Comparison of ENCODE assay signal across 8 mouse cellular contexts in the genomic region with DNA sequence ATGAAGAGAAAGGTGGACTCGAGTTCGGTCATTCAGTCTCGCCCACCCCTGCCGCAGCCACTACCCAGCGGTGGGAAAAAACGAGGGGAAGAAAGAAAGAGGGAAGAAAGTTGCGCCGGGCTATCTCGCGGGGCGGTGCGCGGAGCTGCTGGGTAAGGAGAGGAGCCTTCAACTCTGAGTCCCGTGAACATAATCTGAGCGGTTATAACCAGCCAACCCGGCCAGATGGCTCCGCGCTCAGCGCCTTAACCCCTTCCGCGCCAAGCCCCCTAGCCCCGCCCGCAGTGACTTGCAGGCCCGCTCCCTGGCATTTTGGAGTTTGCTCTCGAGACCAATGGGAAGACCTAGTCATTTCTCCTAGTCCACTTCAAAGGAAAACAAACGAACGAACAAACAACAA. TPM values are rescaled to one million over a fixed set of nuclear protein-coding genes. Genes with fewer than 3 reads are reported as not detected.
DNase-seq lines count a peak whose midpoint lies in the region; ATAC-seq lines count a peak whose summit lies in the region.

No protein-coding gene starts in this region.

- H3K4me2 ChIP-seq in kidney, embryonic 15.5 days: peak overlapping the region; percentile 92
- H3K4me2 ChIP-seq in midbrain, embryonic 15.5 days: peak overlapping the region; percentile 61

- peak overlapping the region; percentile 60 for H3K4me3 ChIP-seq in kidney, embryonic 15.5 days (replicated peaks)
- peak overlapping the region; percentile 34 for H3K4me3 ChIP-seq in midbrain, embryonic 15.5 days

- H3K9ac ChIP-seq in kidney, embryonic 15.5 days: peak overlapping the region; percentile 58
- peak overlapping the region; percentile 6; the same call in 1 of the 2 replicates for H3K9ac ChIP-seq in midbrain, embryonic 15.5 days

- peak overlapping the region; percentile 83 for H3K27ac ChIP-seq in kidney, embryonic 15.5 days
- no peak overlapping the region for H3K27ac ChIP-seq in midbrain, embryonic 15.5 days

- peak; percentile 20 for DNase-seq in adrenal gland, postnatal 25 days
- DNase-seq in adrenal gland, adult (ENCODE audit: inconsistent age in 2 of 2, low spot score in 1 of 2): no peak
- peak; percentile 57 for DNase-seq in cerebellum, adult 9-11 months
- DNase-seq in heart, adult 18-20 months: peak; percentile 48 to 66
- DNase-seq in c-Kit-positive CD71-positive TER-119-positive erythroid progenitor cells, embryonic 14.5 days (ENCODE audit: low spot score): no peak
- DNase-seq in right cerebral cortex, postnatal 36 days (ENCODE audit: low spot score in 2 of 2): no peak

- WGBS in kidney, embryonic 15.5 days: 1% methylated on average over 27 of the region's 27 CpGs
- WGBS in midbrain, embryonic 15.5 days: 1% methylated on average over 27 of the region's 27 CpGs

- 0 out of 2 replicates have a peak, but pooled peaks cover 11% of the 10 kb centered on the region for H3K27me3 ChIP-seq in kidney, embryonic 15.5 days
- H3K27me3 ChIP-seq in midbrain, embryonic 15.5 days (replicated peaks): peaks cover 59% of the 10 kb centered on the region

- H3K36me3 ChIP-seq in kidney, embryonic 15.5 days: no peaks in the 10 kb centered on the region
- no peaks in the 10 kb centered on the region for H3K36me3 ChIP-seq in midbrain, embryonic 15.5 days (replicated peaks)

- no peaks in the 10 kb centered on the region for H3K9me3 ChIP-seq in kidney, embryonic 15.5 days (replicated peaks)
- no peaks in the 10 kb centered on the region for H3K9me3 ChIP-seq in midbrain, embryonic 15.5 days

- H3K4me1 ChIP-seq in kidney, embryonic 15.5 days: peaks cover 75% of the 10 kb centered on the region
- peaks cover 41% of the 10 kb centered on the region for H3K4me1 ChIP-seq in midbrain, embryonic 15.5 days

- 0 out of 2 replicates have a peak, but pooled peaks have one; percentile 41 for ATAC-seq in kidney, embryonic 15.5 days (replicated peaks; ENCODE audit: low FRiP score)
- no peak for ATAC-seq in midbrain, embryonic 15.5 days (replicated peaks)

RNA-seq across cellular contexts. Expression of gene Ntf3, which starts 1.9 kb away (rescaled TPM):
- total RNA-seq in adrenal gland, postnatal 25 days (2021): 1.4 and 2.6 TPM in 2 replicates
- total RNA-seq in heart, adult 18-20 months (2021): 1 to 10 TPM; 2.8 to 3.4 TPM
- 16.2 and 16.6 TPM in 2 replicates for polyA plus RNA-seq in kidney, embryonic 15.5 days (2015; fragmentation: Nextera tagmentation; extraction: Ambion mirVana)
- 1.3 and 2.3 TPM in 2 replicates for polyA plus RNA-seq in midbrain, embryonic 15.5 days (2015; fragmentation: Nextera tagmentation; extraction: Ambion mirVana)

Comparison
In these comparisons a context has a peak if more than half of its experiments do, and no peak if none do; other contexts are left out.
1. DNase-seq: peak in adrenal gland, postnatal 25 days (single experiment), cerebellum, adult 9-11 months (single experiment) and heart, adult 18-20 months (2 of 2); none in adrenal gland, adult (0 of 2), c-Kit-positive CD71-positive TER-119-positive erythroid progenitor cells, embryonic 14.5 days (single experiment) and right cerebral cortex, postnatal 36 days (0 of 2).